Mouse (Mus musculus): Measurements from ENCODE around the gene Aqp1.

DNA sequence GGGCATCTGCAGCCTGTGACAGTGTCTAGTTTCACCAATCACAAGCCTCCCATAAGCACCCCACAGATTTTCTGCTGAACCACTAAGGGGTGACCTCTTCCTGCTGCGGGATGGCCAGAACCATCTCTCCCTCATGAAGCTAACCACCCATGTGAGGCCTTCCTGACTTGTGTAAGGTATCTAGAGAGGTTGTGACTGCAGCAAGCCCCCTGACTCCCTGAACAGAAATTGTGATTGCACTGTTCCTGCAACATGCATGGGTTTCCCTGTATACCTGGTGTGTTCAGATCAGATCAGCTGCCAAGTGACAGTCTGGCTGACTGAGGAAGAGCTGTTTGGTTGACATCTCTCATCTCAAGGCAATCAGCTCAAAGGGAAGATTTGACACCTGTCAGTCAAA is 26.4 kb downstream of the Aqp1 start:
- no peak for TF ChIP-seq CTCF (conservative IDR thresholded peaks at IDR 0.05; ENCODE audit: low read length)
- no peak for TF ChIP-seq NANOG (IDR thresholded peaks at IDR 0.05; ENCODE audit: borderline replicate concordance, low read length)
